Mouse (Mus musculus): ENCODE results near the gene Usp29. TPM values are rescaled to one million over a fixed set of nuclear protein-coding genes. Genes with fewer than 3 reads are reported as not detected.
A peak's percentile ranks its signal among the peaks of the same experiment; 100 is the strongest.

The Usp29 gene
- polyA plus RNA-seq, 1 experiment from 2014 or later = 26.1 TPM

DNA sequence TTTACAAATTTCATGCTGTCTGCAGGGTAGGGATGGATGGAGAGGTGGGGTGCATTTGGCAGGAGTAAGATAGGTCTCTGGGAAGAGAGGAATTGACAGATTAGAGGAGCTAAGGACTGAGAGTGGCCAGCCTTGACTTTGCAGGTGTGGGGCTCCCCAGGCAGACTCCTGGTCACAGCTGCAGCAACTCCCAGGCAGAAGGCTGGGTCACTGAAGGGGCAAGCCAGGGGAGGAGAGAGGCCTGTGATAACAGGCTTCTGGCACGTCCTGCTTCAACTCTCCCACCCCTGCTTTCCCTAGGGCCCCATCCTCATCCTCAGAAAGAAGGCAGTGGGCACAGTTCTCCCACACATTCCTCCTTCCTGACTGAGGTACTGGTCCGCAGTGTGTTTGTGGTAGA lies 67.0 kb downstream of the Usp29 start:
- no peak overlapping the region for H3K4me2 ChIP-seq (replicated peaks)
- ATAC-seq (replicated peaks) = no peak
- H3K27me3 ChIP-seq = no peaks in the 10 kb centered on the region
- H3K27ac ChIP-seq (replicated peaks) = no peak overlapping the region
- no peak overlapping the region for H3K4me3 ChIP-seq
- H3K4me1 ChIP-seq = no peaks in the 10 kb centered on the region
- no peaks in the 10 kb centered on the region for H3K36me3 ChIP-seq
- 82% methylated on average over 2 of the region's 2 CpGs for WGBS
- H3K9ac ChIP-seq (replicated peaks) = no peak overlapping the region
- H3K9me3 ChIP-seq = no peaks in the 10 kb centered on the region

GRCm38 (mm10) chr7:6799105-6799805 lies 68.9 kb downstream of the Usp29 start:
- WGBS = 82% methylated on average over 9 of the region's 9 CpGs
- no peak for ATAC-seq (replicated peaks)
- Histone ChIP-seq H3K4me3 (no peak overlapping the region), H3K27me3 (no peaks in the 10 kb centered on the region), H3K36me3 (no peaks in the 10 kb centered on the region), H3K9me3 (no peaks in the 10 kb centered on the region), H3K4me1 (no peaks in the 10 kb centered on the region), H3K9ac (replicated peaks) (no peak overlapping the region), H3K4me2 (replicated peaks) (no peak overlapping the region), H3K27ac (replicated peaks) (no peak overlapping the region)

DNA sequence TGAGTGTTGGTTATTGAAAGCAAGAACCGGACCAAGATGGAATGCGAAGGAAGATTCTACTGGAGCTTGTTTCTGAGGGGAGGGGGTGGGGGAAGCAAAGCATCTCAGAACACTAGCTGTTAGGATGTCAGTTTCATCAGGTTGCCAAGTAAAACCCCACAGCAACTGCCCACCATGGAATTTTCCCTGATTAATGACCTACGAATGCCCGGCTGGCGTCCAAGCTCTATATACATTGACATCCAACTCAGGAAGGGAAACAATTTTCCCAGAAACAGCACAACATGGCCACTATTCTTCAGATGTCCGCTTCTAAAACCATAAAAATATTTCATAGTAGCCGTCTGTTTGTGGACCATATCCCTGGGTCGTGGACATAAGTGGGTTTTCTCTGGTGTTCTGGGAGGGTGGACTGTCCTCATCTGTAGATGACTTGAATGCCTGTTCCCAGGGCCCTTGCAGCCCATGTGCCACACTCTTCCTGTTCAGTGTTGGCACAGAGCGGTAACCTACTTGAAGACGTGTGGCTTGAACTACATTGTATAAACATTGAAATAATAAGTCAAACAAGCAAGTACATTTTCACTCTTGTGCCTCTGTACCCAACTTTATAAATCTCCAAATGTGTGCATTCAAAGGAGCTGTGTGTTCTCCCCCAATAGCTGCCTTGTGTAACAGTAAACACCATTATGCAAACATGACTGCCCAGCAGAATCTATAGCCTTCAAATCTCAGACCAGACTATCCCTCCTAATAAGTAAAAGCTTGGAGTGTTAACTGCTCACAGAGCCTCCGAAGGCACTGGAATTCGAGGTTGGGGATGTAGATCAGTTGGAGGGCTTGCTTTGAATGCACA lies 70.4 kb downstream of the Usp29 start:
- no peak for ATAC-seq (replicated peaks)
- no peak overlapping the region for H3K9ac ChIP-seq (replicated peaks)
- no peak overlapping the region for H3K27ac ChIP-seq (replicated peaks)
- H3K9me3 ChIP-seq = no peaks in the 10 kb centered on the region
- H3K4me3 ChIP-seq = no peak overlapping the region
- H3K4me1 ChIP-seq = no peaks in the 10 kb centered on the region
- H3K4me2 ChIP-seq (replicated peaks) = no peak overlapping the region
- no peaks in the 10 kb centered on the region for H3K36me3 ChIP-seq
- no peaks in the 10 kb centered on the region for H3K27me3 ChIP-seq
- WGBS = 85% methylated on average over 12 of the region's 12 CpGs

DNA sequence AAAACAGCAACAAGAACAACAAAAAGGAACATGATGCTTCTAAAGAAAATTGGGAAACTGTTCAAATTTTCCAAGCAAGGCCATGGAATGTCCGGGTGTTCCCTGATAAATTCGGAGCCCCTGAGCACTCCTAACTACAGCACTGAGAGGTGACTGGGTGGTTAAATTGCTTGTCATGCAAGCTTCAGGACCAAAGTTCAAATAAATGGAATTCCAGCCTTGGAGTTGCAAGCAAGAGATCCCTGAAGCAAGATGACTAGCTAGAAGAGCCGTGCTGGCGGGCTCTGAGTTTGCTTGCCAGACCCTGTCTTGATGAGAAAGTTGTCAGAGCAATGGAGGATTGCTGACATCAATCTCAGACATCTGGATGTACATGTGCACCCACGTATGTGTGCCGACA lies 71.3 kb downstream of the Usp29 start:
- WGBS = 93% methylated on average over 6 of the region's 6 CpGs
- ATAC-seq (replicated peaks) = no peak

GRCm38 (mm10) chr7:6810556-6810955 lies 80.2 kb downstream of the Usp29 start:
- H3K27ac ChIP-seq (replicated peaks) = peak overlapping the region; percentile 46; the same call in 1 of the 2 replicates
- no peak overlapping the region for H3K9ac ChIP-seq (replicated peaks)
- H3K4me1 ChIP-seq = peaks cover 25% of the 10 kb centered on the region
- no peaks in the 10 kb centered on the region for H3K36me3 ChIP-seq
- no peaks in the 10 kb centered on the region for H3K27me3 ChIP-seq
- H3K4me3 ChIP-seq = no peak overlapping the region
- no peaks in the 10 kb centered on the region for H3K9me3 ChIP-seq
- no peak overlapping the region for H3K4me2 ChIP-seq (replicated peaks)
- WGBS = 4% methylated on average over 3 of the region's 3 CpGs
- peak; percentile 83 for ATAC-seq (replicated peaks)

More for the DNA sequence above, 71.3 kb downstream of the Usp29 start:
- Histone ChIP-seq H3K36me3 (no peaks in the 10 kb centered on the region), H3K4me1 (no peaks in the 10 kb centered on the region), H3K4me2 (replicated peaks) (no peak overlapping the region), H3K9ac (replicated peaks) (no peak overlapping the region), H3K4me3 (no peak overlapping the region), H3K27me3 (no peaks in the 10 kb centered on the region), H3K27ac (replicated peaks) (no peak overlapping the region), H3K9me3 (no peaks in the 10 kb centered on the region)

GRCm38 (mm10) chr7:6814971-6815370 lies 84.6 kb downstream of the Usp29 start:
- Histone ChIP-seq H3K36me3 (no peaks in the 10 kb centered on the region), H3K9ac (replicated peaks) (no peak overlapping the region), H3K4me3 (no peak overlapping the region), H3K4me1 (peaks cover 29% of the 10 kb centered on the region), H3K4me2 (replicated peaks) (no peak overlapping the region), H3K9me3 (no peaks in the 10 kb centered on the region), H3K27me3 (no peaks in the 10 kb centered on the region), H3K27ac (replicated peaks) (no peak overlapping the region)
- WGBS = 11% methylated on average over 8 of the region's 8 CpGs
- ATAC-seq (replicated peaks) = no peak

GRCm38 (mm10) chr7:6816706-6817376 lies 86.5 kb downstream of the Usp29 start:
- H3K4me1 ChIP-seq = peaks cover 19% of the 10 kb centered on the region
- 79% methylated on average over 5 of the region's 5 CpGs for WGBS
- no peaks in the 10 kb centered on the region for H3K9me3 ChIP-seq
- H3K4me3 ChIP-seq = no peak overlapping the region
- no peaks in the 10 kb centered on the region for H3K27me3 ChIP-seq
- peak overlapping the region; percentile 44 for H3K27ac ChIP-seq (replicated peaks)
- H3K36me3 ChIP-seq = no peaks in the 10 kb centered on the region
- H3K9ac ChIP-seq (replicated peaks) = no peak overlapping the region
- no peak overlapping the region for H3K4me2 ChIP-seq (replicated peaks)
- ATAC-seq (replicated peaks) = peak; percentile 44; the same call in 1 of the 2 replicates

- ATAC-seq (replicated peaks) = no peak
- Histone ChIP-seq H3K4me1 (peaks cover 6% of the 10 kb centered on the region; the same call in 1 of the 2 replicates), H3K36me3 (no peaks in the 10 kb centered on the region), H3K27me3 (no peaks in the 10 kb centered on the region), H3K9me3 (no peaks in the 10 kb centered on the region), H3K27ac (replicated peaks) (no peak overlapping the region), H3K4me3 (no peak overlapping the region), H3K9ac (replicated peaks) (no peak overlapping the region), H3K4me2 (replicated peaks) (no peak overlapping the region)
- WGBS = 96% methylated on average over 6 of the region's 6 CpGs
These were observed 89.9 kb downstream of the Usp29 start for GRCm38 (mm10) chr7:6820296-6820695.

- H3K27ac ChIP-seq (replicated peaks) = no peak overlapping the region
- H3K4me1 ChIP-seq = no peaks in the 10 kb centered on the region
- H3K4me3 ChIP-seq = no peak overlapping the region
- no peaks in the 10 kb centered on the region for H3K27me3 ChIP-seq
- no peak overlapping the region for H3K4me2 ChIP-seq (replicated peaks)
- 46% methylated on average over 4 of the region's 4 CpGs for WGBS
- no peak for ATAC-seq (replicated peaks)
- H3K36me3 ChIP-seq = no peaks in the 10 kb centered on the region
- H3K9me3 ChIP-seq = no peaks in the 10 kb centered on the region
- H3K9ac ChIP-seq (replicated peaks) = no peak overlapping the region
These were observed 92.3 kb downstream of the Usp29 start for GRCm38 (mm10) chr7:6822633-6823032.

- H3K9me3 ChIP-seq = no peaks in the 10 kb centered on the region
- no peak overlapping the region for H3K27ac ChIP-seq (replicated peaks)
- 35% methylated on average over 2 of the region's 2 CpGs for WGBS
- no peak overlapping the region for H3K4me2 ChIP-seq (replicated peaks)
- no peak for ATAC-seq (replicated peaks)
- no peak overlapping the region for H3K9ac ChIP-seq (replicated peaks)
- no peaks in the 10 kb centered on the region for H3K36me3 ChIP-seq
- H3K27me3 ChIP-seq = no peaks in the 10 kb centered on the region
- H3K4me3 ChIP-seq = no peak overlapping the region
- no peaks in the 10 kb centered on the region for H3K4me1 ChIP-seq
These were observed 93.3 kb downstream of the Usp29 start for GRCm38 (mm10) chr7:6823673-6824072.

DNA sequence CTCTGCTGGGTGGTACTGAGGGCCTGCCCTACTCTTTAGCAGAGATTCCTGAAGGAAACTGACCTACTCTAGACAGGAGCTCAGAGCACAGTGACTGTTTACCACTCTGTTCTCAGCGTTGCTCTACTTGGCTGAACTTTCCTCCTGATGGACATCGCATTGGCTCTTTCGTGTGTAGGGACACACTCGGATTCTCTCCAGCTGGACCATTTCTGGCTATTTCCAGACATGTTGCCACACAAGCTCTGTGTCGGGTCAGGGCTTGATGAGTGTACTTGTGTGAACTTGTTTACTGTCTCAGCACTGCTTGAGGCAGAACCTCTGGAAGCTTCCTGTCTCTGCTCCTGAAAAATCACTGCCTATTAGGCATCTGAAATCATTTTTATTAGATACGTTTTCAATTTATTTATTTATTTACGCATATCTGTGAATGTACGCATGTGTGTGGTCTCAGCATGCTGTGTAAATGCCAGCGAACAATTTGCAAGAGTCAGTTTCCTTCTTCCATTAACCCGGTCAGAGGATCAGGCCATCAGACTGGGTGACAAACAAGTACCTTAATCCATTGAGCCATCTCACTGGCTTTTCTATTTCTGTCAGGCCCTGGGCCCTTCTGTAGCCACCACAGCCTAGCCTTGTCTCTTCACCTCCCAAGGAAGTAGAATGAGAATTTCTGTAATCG lies 95.7 kb downstream of the Usp29 start:
- no peak for ATAC-seq (replicated peaks)
- Histone ChIP-seq H3K9ac (replicated peaks) (no peak overlapping the region), H3K4me3 (no peak overlapping the region), H3K27ac (replicated peaks) (no peak overlapping the region), H3K27me3 (no peaks in the 10 kb centered on the region), H3K36me3 (no peaks in the 10 kb centered on the region), H3K4me1 (no peaks in the 10 kb centered on the region), H3K4me2 (replicated peaks) (no peak overlapping the region), H3K9me3 (no peaks in the 10 kb centered on the region)
- 92% methylated on average over 11 of the region's 11 CpGs for WGBS

DNA sequence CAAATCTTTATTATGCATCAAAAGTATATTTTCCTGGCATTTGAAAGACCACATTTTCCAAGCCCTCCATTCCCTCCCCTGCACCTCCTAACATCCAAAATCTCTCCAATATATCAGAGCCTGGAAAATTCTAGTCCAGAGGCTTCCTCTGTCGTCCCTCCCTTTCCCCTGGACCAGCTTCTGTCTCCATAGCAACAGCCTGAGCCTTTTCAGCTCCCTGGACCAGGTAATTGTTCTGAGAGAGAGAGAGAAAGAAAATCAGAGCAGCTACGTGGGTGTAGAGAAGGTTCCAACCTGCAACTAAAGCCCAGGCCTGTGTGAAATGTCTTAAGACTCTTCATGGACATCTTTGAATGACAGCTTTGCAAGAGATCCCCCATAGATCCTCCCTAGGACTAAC lies 98.8 kb downstream of the Usp29 start:
- H3K4me2 ChIP-seq (replicated peaks) = no peak overlapping the region
- 0% methylated on average over 2 of the region's 2 CpGs for WGBS
- H3K9ac ChIP-seq (replicated peaks) = no peak overlapping the region
- no peaks in the 10 kb centered on the region for H3K27me3 ChIP-seq
- H3K36me3 ChIP-seq = no peaks in the 10 kb centered on the region
- ATAC-seq (replicated peaks) = peak; percentile 65
- H3K4me1 ChIP-seq = no peaks in the 10 kb centered on the region
- H3K9me3 ChIP-seq = no peaks in the 10 kb centered on the region
- peak overlapping the region; percentile 65 for H3K27ac ChIP-seq (replicated peaks)
- H3K4me3 ChIP-seq = no peak overlapping the region

Data from forebrain, embryonic 15.5 days (tissue).